Mouse (Mus musculus) erythroid progenitor cell, adult 5-6 weeks (primary cell): ENCODE data around the gene Syt1. TPM values are rescaled to one million over a fixed set of nuclear protein-coding genes. Genes with fewer than 3 reads are reported as not detected.

Source experiments
- ATAC-seq: replicated peaks from 2 replicates; pipeline ENCODE4 v1.8.0; 2016; ENCODE audit warnings: moderate number of reproducible peaks, mild to moderate bottlenecking, moderate TSS enrichment, inconsistent platforms; ENCODE audit not compliant: poor library complexity, low FRiP score, severe bottlenecking
- total RNA-seq, 2 experiments: library from RNA; stranded (forward) in 1 of 2; stranded (reverse) in 1 of 2; fragments of 150-400 nt in 1 of 2; fragments of 186-747, 209-891 nt in 1 of 2; gene quantifications; 2 replicates each; pipeline versions ENCODE4 v1.2.3 to v1.2.4; 2015 to 2017; ENCODE audit warnings: low replicate concordance in 2 of 2

Gene Syt1
- total RNA-seq (2015; ENCODE audit: low replicate concordance) (not detected in 2 replicates), total RNA-seq (2017; ENCODE audit: low replicate concordance) (not detected in 2 replicates)

- no peak for ATAC-seq
Measured at GRCm38 (mm10) chr10:109010241-109011193, at the start of gene Syt1. Syt1 (minus strand) TSS chr10:109010982.

- no peak for ATAC-seq
Measured at GRCm38 (mm10) chr10:109056500-109056899, 45.7 kb upstream of the Syt1 start.

GRCm38 (mm10) chr10:109047537-109047936 lies 36.8 kb upstream of the Syt1 start:
- no peak for ATAC-seq

GRCm38 (mm10) chr10:109046988-109047387 lies 36.2 kb upstream of the Syt1 start:
- no peak for ATAC-seq

GRCm38 (mm10) chr10:109011226-109012165 lies 714 bp upstream of the Syt1 start:
- ATAC-seq: no peak

GRCm38 (mm10) chr10:109009831-109010230 lies 951 bp downstream of the Syt1 start:
- ATAC-seq: no peak

- no peak for ATAC-seq
Measured at GRCm38 (mm10) chr10:109008456-109008855, 2.3 kb downstream of the Syt1 start.

- ATAC-seq: no peak
Measured at GRCm38 (mm10) chr10:109003482-109003881, 7.3 kb downstream of the Syt1 start.

GRCm38 (mm10) chr10:108987250-108987649 lies 23.5 kb downstream of the Syt1 start:
- ATAC-seq: no peak

- no peak for ATAC-seq
Measured at GRCm38 (mm10) chr10:108979660-108980059, 31.1 kb downstream of the Syt1 start.

GRCm38 (mm10) chr10:108954952-108955351 lies 55.8 kb downstream of the Syt1 start:
- no peak for ATAC-seq

- ATAC-seq: no peak
Measured at GRCm38 (mm10) chr10:108952182-108952581, 58.6 kb downstream of the Syt1 start.

GRCm38 (mm10) chr10:108936838-108937430 lies 73.8 kb downstream of the Syt1 start:
- ATAC-seq: no peak

GRCm38 (mm10) chr10:108930299-108930698 lies 80.5 kb downstream of the Syt1 start:
- ATAC-seq: no peak

GRCm38 (mm10) chr10:108929676-108930075 lies 81.1 kb downstream of the Syt1 start:
- ATAC-seq: no peak

- ATAC-seq: no peak
Measured at GRCm38 (mm10) chr10:108905264-108905663, 105.5 kb downstream of the Syt1 start.

- no peak for ATAC-seq
Measured at GRCm38 (mm10) chr10:108904371-108904770, 106.4 kb downstream of the Syt1 start.

- ATAC-seq: no peak
Measured at GRCm38 (mm10) chr10:108896529-108896928, 114.3 kb downstream of the Syt1 start.

GRCm38 (mm10) chr10:108893288-108893687 lies 117.5 kb downstream of the Syt1 start:
- ATAC-seq: no peak

GRCm38 (mm10) chr10:108892441-108892840 lies 118.3 kb downstream of the Syt1 start:
- no peak for ATAC-seq
